Mouse (Mus musculus): ENCODE results near the gene Ddx10.

Gene Ddx10

GRCm38 (mm10) chr9:53247953-53248397 is at the start of gene Ddx10:
Gene Ddx10, minus strand, starts transcription at chr9:53248053.
- peak; percentile 96 for DNase-seq (ENCODE audit: low spot score)

- no peak for DNase-seq (ENCODE audit: low spot score)
Observed at GRCm38 (mm10) chr9:53292833-53293232, 45.0 kb upstream of the Ddx10 start.

- no peak for DNase-seq (ENCODE audit: low spot score)
Observed at GRCm38 (mm10) chr9:53290006-53290405, 42.2 kb upstream of the Ddx10 start.

GRCm38 (mm10) chr9:53286793-53287192 is 38.9 kb upstream of the Ddx10 start:
- no peak for DNase-seq (ENCODE audit: low spot score)

- no peak for DNase-seq (ENCODE audit: low spot score)
Observed at GRCm38 (mm10) chr9:53278997-53279396, 31.1 kb upstream of the Ddx10 start.

GRCm38 (mm10) chr9:53276381-53276780 is 28.5 kb upstream of the Ddx10 start:
- no peak for DNase-seq (ENCODE audit: low spot score)

- DNase-seq (ENCODE audit: low spot score): no peak
Observed at GRCm38 (mm10) chr9:53272714-53273113, 24.9 kb upstream of the Ddx10 start.

GRCm38 (mm10) chr9:53272207-53272606 is 24.4 kb upstream of the Ddx10 start:
- DNase-seq (ENCODE audit: low spot score): no peak

GRCm38 (mm10) chr9:53271281-53272022 is 23.6 kb upstream of the Ddx10 start:
- no peak for DNase-seq (ENCODE audit: low spot score)

- no peak for DNase-seq (ENCODE audit: low spot score)
Observed at GRCm38 (mm10) chr9:53269466-53269755, 21.6 kb upstream of the Ddx10 start.

GRCm38 (mm10) chr9:53268731-53269465 is 21.0 kb upstream of the Ddx10 start:
- no peak for DNase-seq (ENCODE audit: low spot score)

GRCm38 (mm10) chr9:53268036-53268435 is 20.2 kb upstream of the Ddx10 start:
- no peak for DNase-seq (ENCODE audit: low spot score)

- DNase-seq (ENCODE audit: low spot score): no peak
Observed at GRCm38 (mm10) chr9:53265589-53265988, 17.7 kb upstream of the Ddx10 start.

GRCm38 (mm10) chr9:53264387-53264786 is 16.5 kb upstream of the Ddx10 start:
- DNase-seq (ENCODE audit: low spot score): no peak

- DNase-seq (ENCODE audit: low spot score): no peak
Observed at GRCm38 (mm10) chr9:53258199-53258598, 10.3 kb upstream of the Ddx10 start.

- no peak for DNase-seq (ENCODE audit: low spot score)
Observed at GRCm38 (mm10) chr9:53257772-53258171, 9.9 kb upstream of the Ddx10 start.

GRCm38 (mm10) chr9:53256690-53257305 is 8.9 kb upstream of the Ddx10 start:
- no peak for DNase-seq (ENCODE audit: low spot score)

GRCm38 (mm10) chr9:53254368-53254767 is 6.5 kb upstream of the Ddx10 start:
- peak; percentile 58 for DNase-seq (ENCODE audit: low spot score)

GRCm38 (mm10) chr9:53247516-53247915 is 337 bp downstream of the Ddx10 start:
- DNase-seq (ENCODE audit: low spot score): no peak

- DNase-seq (ENCODE audit: low spot score): peak; percentile 57
Observed at GRCm38 (mm10) chr9:53218181-53218580, 29.7 kb downstream of the Ddx10 start.

GRCm38 (mm10) chr9:53208283-53208682 is 39.6 kb downstream of the Ddx10 start:
- DNase-seq (ENCODE audit: low spot score): no peak

GRCm38 (mm10) chr9:53174590-53174989 is 73.3 kb downstream of the Ddx10 start:
- DNase-seq (ENCODE audit: low spot score): no peak

- no peak for DNase-seq (ENCODE audit: low spot score)
Observed at GRCm38 (mm10) chr9:53173258-53173657, 74.6 kb downstream of the Ddx10 start.
